Mouse (Mus musculus): Measurements from ENCODE around the gene Ahr. TPM values are rescaled to one million over a fixed set of nuclear protein-coding genes. Genes with fewer than 3 reads are reported as not detected.

The Ahr gene
- polyA plus RNA-seq, 1 experiment: 2.3 TPM

- no peak overlapping the region for H3ac ChIP-seq (ENCODE audit: control insufficient read depth, insufficient read length, low read depth)
- no peaks in the 10 kb centered on the region for H3K79me3 ChIP-seq (ENCODE audit: low read depth)
- no peaks in the 10 kb centered on the region for H3K27me3 ChIP-seq (ENCODE audit: control insufficient read depth, insufficient read depth, insufficient read length)
- H3K36me3 ChIP-seq (ENCODE audit: control insufficient read depth, insufficient read depth): no peaks in the 10 kb centered on the region
- TF ChIP-seq MYOD1 (IDR thresholded peaks at IDR 0.05; ENCODE audit: control insufficient read depth, insufficient read length, low read depth) (no peak), USF1 (IDR thresholded peaks at IDR 0.05; ENCODE audit: low read depth) (no peak), MAX (IDR thresholded peaks at IDR 0.05) (no peak), MYOG (IDR thresholded peaks at IDR 0.05; ENCODE audit: control insufficient read depth, extremely low read depth, insufficient read length) (no peak), CEBPB (IDR thresholded peaks at IDR 0.05; ENCODE audit: low read depth) (no peak), CTCF (IDR thresholded peaks at IDR 0.05; ENCODE audit: control insufficient read depth, insufficient read depth, insufficient read length) (no peak), FOSL1 (IDR thresholded peaks at IDR 0.05; ENCODE audit: insufficient read depth, low read length, poor library complexity, severe bottlenecking) (no peak)
- no peaks in the 10 kb centered on the region for H3K79me2 ChIP-seq (ENCODE audit: control insufficient read depth, insufficient read depth)
- no peak overlapping the region for H3K4me3 ChIP-seq (ENCODE audit: insufficient read depth, poor library complexity, severe bottlenecking)
Measured at GRCm38 (mm10) chr12:35462667-35463066, 72.2 kb downstream of the Ahr start.

DNA sequence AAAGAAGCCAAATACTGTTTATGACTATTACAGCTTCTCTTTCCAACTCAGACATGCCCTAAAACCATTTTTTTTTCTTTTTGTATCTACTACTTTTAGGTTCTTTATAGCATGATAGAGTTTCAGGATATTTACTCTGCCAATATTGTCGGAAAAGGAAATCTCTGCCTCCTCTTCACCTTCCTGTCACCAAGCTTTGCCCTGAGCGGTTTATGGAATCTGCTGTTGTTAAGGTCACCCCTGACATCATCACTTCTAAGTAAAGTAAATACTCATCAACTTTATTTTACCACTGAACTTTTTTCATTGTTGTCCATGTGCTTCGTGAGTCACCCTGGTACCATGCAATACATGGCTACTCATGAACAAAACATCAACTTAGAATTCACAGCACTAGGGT, 75.2 kb downstream of the Ahr start:
- no peaks in the 10 kb centered on the region for H3K79me2 ChIP-seq (ENCODE audit: control insufficient read depth, insufficient read depth)
- H3ac ChIP-seq (ENCODE audit: control insufficient read depth, insufficient read length, low read depth): no peak overlapping the region
- H3K36me3 ChIP-seq (ENCODE audit: control insufficient read depth, insufficient read depth): no peaks in the 10 kb centered on the region
- TF ChIP-seq MAX (IDR thresholded peaks at IDR 0.05) (no peak), CEBPB (IDR thresholded peaks at IDR 0.05; ENCODE audit: low read depth) (no peak), USF1 (IDR thresholded peaks at IDR 0.05; ENCODE audit: low read depth) (no peak), MYOG (IDR thresholded peaks at IDR 0.05; ENCODE audit: control insufficient read depth, extremely low read depth, insufficient read length) (no peak), CTCF (IDR thresholded peaks at IDR 0.05; ENCODE audit: control insufficient read depth, insufficient read depth, insufficient read length) (no peak), FOSL1 (IDR thresholded peaks at IDR 0.05; ENCODE audit: insufficient read depth, low read length, poor library complexity, severe bottlenecking) (no peak)
- no peak overlapping the region for H3K4me3 ChIP-seq (ENCODE audit: insufficient read depth, poor library complexity, severe bottlenecking)
- no peaks in the 10 kb centered on the region for H3K79me3 ChIP-seq (ENCODE audit: low read depth)
- H3K27me3 ChIP-seq (ENCODE audit: control insufficient read depth, insufficient read depth, insufficient read length): no peaks in the 10 kb centered on the region
